Mouse (Mus musculus): ENCODE data around the gene Fbp1.

DNA sequence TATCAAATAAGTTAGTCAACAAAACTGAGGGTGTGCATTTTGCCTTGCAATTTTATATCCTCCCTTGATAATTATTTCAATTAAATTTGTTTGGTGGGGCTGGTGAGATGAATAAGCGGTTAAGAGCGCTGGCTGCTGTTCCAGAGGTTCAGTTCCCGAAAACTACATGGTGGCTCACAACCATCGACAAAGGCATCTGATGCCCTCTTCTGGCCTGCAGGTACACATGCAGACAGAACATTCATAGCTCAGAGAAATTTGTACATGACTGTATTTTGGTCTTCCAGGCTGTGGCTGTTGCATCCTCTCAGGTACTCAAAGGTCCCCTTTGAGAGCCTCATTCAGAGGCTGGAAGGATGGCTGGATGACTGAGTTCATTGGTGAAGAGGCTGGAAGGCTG lies 28.0 kb downstream of the Fbp1 start:
- no peak for TF ChIP-seq POLR2A (IDR thresholded peaks at IDR 0.05; ENCODE audit: insufficient read length, low read depth)
- no peak for TF ChIP-seq USF1 (IDR thresholded peaks at IDR 0.05; ENCODE audit: low read depth)
- TF ChIP-seq MAX (IDR thresholded peaks at IDR 0.05; ENCODE audit: low read depth), result no peak
- no peak for TF ChIP-seq TCF12 (IDR thresholded peaks at IDR 0.05; ENCODE audit: insufficient read depth, poor library complexity, severe bottlenecking)
- no peak for TF ChIP-seq E2F4 (IDR thresholded peaks at IDR 0.05; ENCODE audit: insufficient read depth)
- no peak for TF ChIP-seq MYOG (IDR thresholded peaks at IDR 0.05; ENCODE audit: control insufficient read depth in 1 of 3, insufficient read depth in 1 of 3, insufficient read length in 2 of 3, low read depth in 2 of 3)
- TF ChIP-seq POLR2AphosphoS2 (IDR thresholded peaks at IDR 0.05; ENCODE audit: insufficient read length, low read depth), result no peak
- TF ChIP-seq SRF (IDR thresholded peaks at IDR 0.05; ENCODE audit: control insufficient read depth, insufficient read length, low read depth), result no peak
- no peak for TF ChIP-seq MYOD1 (IDR thresholded peaks at IDR 0.05; ENCODE audit: control insufficient read depth in 1 of 3, insufficient read length in 2 of 3, low read depth in 2 of 3)
- no peak for TF ChIP-seq TCF3 (IDR thresholded peaks at IDR 0.05; ENCODE audit: insufficient read length, low read depth)

Measured in myocyte (in vitro differentiated cells).